Mouse (Mus musculus): ENCODE measurements at regions not wholly inside any gene's neighbourhood (a gene's known extent, or its start where the extent isn't known, plus 50 kb on each side); places are given as distances from the start of the nearest gene placed in this dataset.

GRCm38 (mm10) chr7:40622811-40623210 lies 275.3 kb upstream of the Vstm2b start:
- no peak for ATAC-seq (ENCODE audit: insufficient number of reproducible peaks, insufficient read depth, low FRiP score, low read depth)
- Histone ChIP-seq H3K27ac (replicated peaks in 1 of 2; ENCODE audit: control insufficient read depth in 1 of 2, insufficient read depth in 1 of 2, low read depth in 2 of 2, low read length in 2 of 2) (no peak overlapping the region), H3K9me3 (ENCODE audit: control insufficient read depth, low read length) (no peaks in the 10 kb centered on the region), H3K4me2 (ENCODE audit: low read length) (no peak overlapping the region), H3K9ac (ENCODE audit: low read length) (no peak overlapping the region), H3K4me3 (ENCODE audit: control insufficient read depth in 1 of 2, insufficient read depth in 1 of 2, low read depth in 1 of 2, low read length in 2 of 2) (no peak overlapping the region), H3K36me3 (ENCODE audit: control insufficient read depth, insufficient read depth, low read length) (no peaks in the 10 kb centered on the region), H3K27me3 (ENCODE audit: control insufficient read depth, insufficient read depth, low read length) (no peaks in the 10 kb centered on the region), H3K4me1 (ENCODE audit: control insufficient read depth in 2 of 2, insufficient read depth in 2 of 2, low read length in 2 of 2) (peaks cover 0 to 3% of the 10 kb centered on the region in 2 experiments; a peak in 1 of 4 replicates)
- WGBS, result 22% methylated on average over 3 of the region's 3 CpGs

- peaks cover 0 to 3% of the 10 kb centered on the region in 2 experiments; a peak in 1 of 4 replicates for H3K4me1 ChIP-seq (ENCODE audit: control insufficient read depth in 2 of 2, insufficient read depth in 2 of 2, low read length in 2 of 2)
- no peak overlapping the region for H3K27ac ChIP-seq (replicated peaks in 1 of 2; ENCODE audit: control insufficient read depth in 1 of 2, insufficient read depth in 1 of 2, low read depth in 2 of 2, low read length in 2 of 2)
- H3K9ac ChIP-seq (ENCODE audit: low read length), result no peak overlapping the region
- ATAC-seq (ENCODE audit: insufficient number of reproducible peaks, insufficient read depth, low FRiP score, low read depth), result no peak
- no peak overlapping the region for H3K4me3 ChIP-seq (ENCODE audit: control insufficient read depth in 1 of 2, insufficient read depth in 1 of 2, low read depth in 1 of 2, low read length in 2 of 2)
- WGBS, result 69% methylated on average over 2 of the region's 2 CpGs
- H3K4me2 ChIP-seq (ENCODE audit: low read length), result no peak overlapping the region
- H3K27me3 ChIP-seq (ENCODE audit: control insufficient read depth, insufficient read depth, low read length), result no peaks in the 10 kb centered on the region
- no peaks in the 10 kb centered on the region for H3K36me3 ChIP-seq (ENCODE audit: control insufficient read depth, insufficient read depth, low read length)
- H3K9me3 ChIP-seq (ENCODE audit: control insufficient read depth, low read length), result no peaks in the 10 kb centered on the region
These were observed 274.8 kb upstream of the Vstm2b start for GRCm38 (mm10) chr7:40623286-40623685.

DNA sequence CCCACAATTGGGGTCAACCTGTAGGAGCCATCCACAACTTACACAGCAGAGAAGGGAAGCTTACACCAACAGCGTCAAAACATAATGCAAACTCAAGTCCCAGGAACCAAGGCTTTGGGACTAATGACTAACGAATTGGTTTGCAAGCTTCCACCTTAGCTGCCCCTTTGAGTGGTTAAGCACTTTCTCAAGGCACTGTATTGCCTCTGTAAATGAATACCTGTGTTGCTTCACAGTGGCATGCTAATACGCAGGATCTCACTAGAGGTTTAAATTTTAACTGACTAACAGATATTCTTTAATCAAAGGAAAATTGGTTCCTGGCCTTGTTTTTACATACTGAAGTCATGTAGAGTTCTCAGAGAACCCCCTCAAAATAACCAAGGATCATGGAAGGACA lies 261.8 kb upstream of the Vstm2b start:
- H3K36me3 ChIP-seq (ENCODE audit: control insufficient read depth, insufficient read depth, low read length), result no peaks in the 10 kb centered on the region
- H3K9ac ChIP-seq (ENCODE audit: low read length), result no peak overlapping the region
- H3K4me3 ChIP-seq (ENCODE audit: control insufficient read depth in 1 of 2, insufficient read depth in 1 of 2, low read depth in 1 of 2, low read length in 2 of 2), result no peak overlapping the region
- no peak for ATAC-seq (ENCODE audit: insufficient number of reproducible peaks, insufficient read depth, low FRiP score, low read depth)
- 81% methylated on average over 3 of the region's 3 CpGs for WGBS
- no peaks in the 10 kb centered on the region for H3K9me3 ChIP-seq (ENCODE audit: control insufficient read depth, low read length)
- no peak overlapping the region for H3K27ac ChIP-seq (replicated peaks in 1 of 2; ENCODE audit: control insufficient read depth in 1 of 2, insufficient read depth in 1 of 2, low read depth in 2 of 2, low read length in 2 of 2)
- H3K27me3 ChIP-seq (ENCODE audit: control insufficient read depth, insufficient read depth, low read length), result no peaks in the 10 kb centered on the region
- no peak overlapping the region for H3K4me2 ChIP-seq (ENCODE audit: low read length)
- no peaks in the 10 kb centered on the region for H3K4me1 ChIP-seq (ENCODE audit: control insufficient read depth in 2 of 2, insufficient read depth in 2 of 2, low read length in 2 of 2)

DNA sequence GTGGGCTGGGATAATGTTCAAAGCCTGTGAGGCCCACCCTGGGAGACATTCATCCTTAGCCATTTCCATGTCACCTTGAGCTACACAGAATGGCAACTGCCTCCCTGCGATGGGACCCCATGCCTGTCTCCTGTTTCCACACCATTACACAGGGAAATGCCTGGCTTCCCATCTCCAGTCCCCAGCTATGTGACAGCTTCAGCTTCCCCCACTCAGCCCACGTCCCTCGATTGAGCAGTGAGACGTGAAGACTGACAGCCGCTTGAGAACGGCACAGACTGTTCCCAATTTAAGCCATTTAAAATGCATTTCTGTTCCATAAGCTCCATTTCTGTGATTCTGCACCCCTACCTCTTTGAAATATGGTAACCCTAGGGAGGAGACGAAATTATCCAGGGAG lies 243.1 kb upstream of the Vstm2b start:
- H3K4me2 ChIP-seq (ENCODE audit: low read length), result no peak overlapping the region
- H3K9me3 ChIP-seq (ENCODE audit: control insufficient read depth, low read length), result no peaks in the 10 kb centered on the region
- no peaks in the 10 kb centered on the region for H3K27me3 ChIP-seq (ENCODE audit: control insufficient read depth, insufficient read depth, low read length)
- no peak for ATAC-seq (ENCODE audit: insufficient number of reproducible peaks, insufficient read depth, low FRiP score, low read depth)
- 72% methylated on average over 7 of the region's 7 CpGs for WGBS
- H3K27ac ChIP-seq (replicated peaks in 1 of 2; ENCODE audit: control insufficient read depth in 1 of 2, insufficient read depth in 1 of 2, low read depth in 2 of 2, low read length in 2 of 2), result no peak overlapping the region
- no peaks in the 10 kb centered on the region for H3K36me3 ChIP-seq (ENCODE audit: control insufficient read depth, insufficient read depth, low read length)
- no peaks in the 10 kb centered on the region for H3K4me1 ChIP-seq (ENCODE audit: control insufficient read depth in 2 of 2, insufficient read depth in 2 of 2, low read length in 2 of 2)
- H3K9ac ChIP-seq (ENCODE audit: low read length), result no peak overlapping the region
- no peak overlapping the region for H3K4me3 ChIP-seq (ENCODE audit: control insufficient read depth in 1 of 2, insufficient read depth in 1 of 2, low read depth in 1 of 2, low read length in 2 of 2)

GRCm38 (mm10) chr7:40655391-40655790 lies 242.7 kb upstream of the Vstm2b start:
- H3K27me3 ChIP-seq (ENCODE audit: control insufficient read depth, insufficient read depth, low read length), result no peaks in the 10 kb centered on the region

GRCm38 (mm10) chr7:40659662-40660061 lies 238.5 kb upstream of the Vstm2b start:
- no peak overlapping the region for H3K4me3 ChIP-seq (ENCODE audit: control insufficient read depth in 1 of 2, insufficient read depth in 1 of 2, low read depth in 1 of 2, low read length in 2 of 2)
- WGBS, result 47% methylated on average over 3 of the region's 3 CpGs

More at GRCm38 (mm10) chr7:40655391-40655790, 242.7 kb upstream of the Vstm2b start:
- Histone ChIP-seq H3K27ac (replicated peaks in 1 of 2; ENCODE audit: control insufficient read depth in 1 of 2, insufficient read depth in 1 of 2, low read depth in 2 of 2, low read length in 2 of 2) (no peak overlapping the region), H3K4me3 (ENCODE audit: control insufficient read depth in 1 of 2, insufficient read depth in 1 of 2, low read depth in 1 of 2, low read length in 2 of 2) (no peak overlapping the region), H3K4me1 (ENCODE audit: control insufficient read depth in 2 of 2, insufficient read depth in 2 of 2, low read length in 2 of 2) (no peaks in the 10 kb centered on the region), H3K9me3 (ENCODE audit: control insufficient read depth, low read length) (no peaks in the 10 kb centered on the region), H3K4me2 (ENCODE audit: low read length) (no peak overlapping the region), H3K9ac (ENCODE audit: low read length) (no peak overlapping the region), H3K36me3 (ENCODE audit: control insufficient read depth, insufficient read depth, low read length) (no peaks in the 10 kb centered on the region)
- no peak for ATAC-seq (ENCODE audit: insufficient number of reproducible peaks, insufficient read depth, low FRiP score, low read depth)
- 67% methylated on average over 2 of the region's 2 CpGs for WGBS

DNA sequence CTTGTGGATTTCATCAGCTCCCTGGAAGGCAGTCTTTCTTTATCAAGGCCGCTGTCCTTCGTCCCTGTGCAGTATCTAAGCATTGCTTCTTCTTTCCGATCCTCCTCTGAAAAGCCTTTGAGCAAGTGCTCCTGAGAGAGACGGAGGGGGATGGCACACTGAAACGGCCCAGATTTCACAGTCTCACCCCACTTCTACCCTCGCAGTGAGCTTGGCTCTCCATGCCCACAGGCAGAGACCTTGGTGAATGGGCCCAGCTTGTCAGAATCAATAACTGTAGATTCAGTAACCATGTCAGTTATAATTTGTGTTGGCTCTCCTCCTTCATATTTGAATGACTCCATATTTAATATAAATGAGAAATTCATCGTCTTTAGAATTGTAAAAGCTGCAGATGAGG lies 234.3 kb upstream of the Vstm2b start:
- WGBS, result 52% methylated on average over 7 of the region's 7 CpGs
- Histone ChIP-seq H3K9ac (ENCODE audit: low read length) (no peak overlapping the region), H3K27me3 (ENCODE audit: control insufficient read depth, insufficient read depth, low read length) (no peaks in the 10 kb centered on the region), H3K4me3 (ENCODE audit: control insufficient read depth in 1 of 2, insufficient read depth in 1 of 2, low read depth in 1 of 2, low read length in 2 of 2) (no peak overlapping the region), H3K4me1 (ENCODE audit: control insufficient read depth in 2 of 2, insufficient read depth in 2 of 2, low read length in 2 of 2) (no peaks in the 10 kb centered on the region), H3K36me3 (ENCODE audit: control insufficient read depth, insufficient read depth, low read length) (no peaks in the 10 kb centered on the region), H3K27ac (replicated peaks in 1 of 2; ENCODE audit: control insufficient read depth in 1 of 2, insufficient read depth in 1 of 2, low read depth in 2 of 2, low read length in 2 of 2) (no peak overlapping the region), H3K9me3 (ENCODE audit: control insufficient read depth, low read length) (no peaks in the 10 kb centered on the region), H3K4me2 (ENCODE audit: low read length) (no peak overlapping the region)
- no peak for ATAC-seq (ENCODE audit: insufficient number of reproducible peaks, insufficient read depth, low FRiP score, low read depth)

More at GRCm38 (mm10) chr7:40659662-40660061, 238.5 kb upstream of the Vstm2b start:
- H3K9ac ChIP-seq (ENCODE audit: low read length), result no peak overlapping the region
- H3K27me3 ChIP-seq (ENCODE audit: control insufficient read depth, insufficient read depth, low read length), result no peaks in the 10 kb centered on the region
- no peaks in the 10 kb centered on the region for H3K4me1 ChIP-seq (ENCODE audit: control insufficient read depth in 2 of 2, insufficient read depth in 2 of 2, low read length in 2 of 2)
- H3K36me3 ChIP-seq (ENCODE audit: control insufficient read depth, insufficient read depth, low read length), result no peaks in the 10 kb centered on the region
- no peaks in the 10 kb centered on the region for H3K9me3 ChIP-seq (ENCODE audit: control insufficient read depth, low read length)
- no peak for ATAC-seq (ENCODE audit: insufficient number of reproducible peaks, insufficient read depth, low FRiP score, low read depth)
- no peak overlapping the region for H3K4me2 ChIP-seq (ENCODE audit: low read length)
- H3K27ac ChIP-seq (replicated peaks in 1 of 2; ENCODE audit: control insufficient read depth in 1 of 2, insufficient read depth in 1 of 2, low read depth in 2 of 2, low read length in 2 of 2), result no peak overlapping the region

DNA sequence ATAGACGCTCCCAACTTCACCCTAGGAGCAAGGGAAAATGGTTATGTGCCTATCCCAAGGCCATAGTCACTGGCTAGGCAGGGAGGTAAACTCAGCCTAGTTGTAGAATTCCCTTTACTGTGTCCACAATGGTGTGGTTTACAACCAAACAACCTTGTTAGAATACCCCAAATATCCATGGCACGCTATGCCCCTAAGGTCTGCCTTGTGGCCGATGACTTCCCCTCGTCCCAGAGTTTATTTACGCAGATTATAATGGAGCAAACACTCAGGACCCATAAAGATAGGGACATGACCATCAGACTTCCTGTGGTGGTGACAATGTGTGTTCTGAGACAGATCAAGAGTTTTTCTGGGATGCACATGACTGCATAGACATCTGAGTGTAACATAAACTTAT lies 231.5 kb upstream of the Vstm2b start:
- WGBS, result 77% methylated on average over 5 of the region's 5 CpGs
- no peak overlapping the region for H3K4me2 ChIP-seq (ENCODE audit: low read length)
- H3K4me3 ChIP-seq (ENCODE audit: control insufficient read depth in 1 of 2, insufficient read depth in 1 of 2, low read depth in 1 of 2, low read length in 2 of 2), result no peak overlapping the region
- H3K4me1 ChIP-seq (ENCODE audit: control insufficient read depth in 2 of 2, insufficient read depth in 2 of 2, low read length in 2 of 2), result no peaks in the 10 kb centered on the region
- ATAC-seq (ENCODE audit: insufficient number of reproducible peaks, insufficient read depth, low FRiP score, low read depth), result no peak
- H3K36me3 ChIP-seq (ENCODE audit: control insufficient read depth, insufficient read depth, low read length), result no peaks in the 10 kb centered on the region
- H3K9ac ChIP-seq (ENCODE audit: low read length), result no peak overlapping the region
- H3K27ac ChIP-seq (replicated peaks in 1 of 2; ENCODE audit: control insufficient read depth in 1 of 2, insufficient read depth in 1 of 2, low read depth in 2 of 2, low read length in 2 of 2), result no peak overlapping the region
- no peaks in the 10 kb centered on the region for H3K9me3 ChIP-seq (ENCODE audit: control insufficient read depth, low read length)
- no peaks in the 10 kb centered on the region for H3K27me3 ChIP-seq (ENCODE audit: control insufficient read depth, insufficient read depth, low read length)
